18 mouse cellular contexts compared by ENCODE assay signal in the genomic region with DNA sequence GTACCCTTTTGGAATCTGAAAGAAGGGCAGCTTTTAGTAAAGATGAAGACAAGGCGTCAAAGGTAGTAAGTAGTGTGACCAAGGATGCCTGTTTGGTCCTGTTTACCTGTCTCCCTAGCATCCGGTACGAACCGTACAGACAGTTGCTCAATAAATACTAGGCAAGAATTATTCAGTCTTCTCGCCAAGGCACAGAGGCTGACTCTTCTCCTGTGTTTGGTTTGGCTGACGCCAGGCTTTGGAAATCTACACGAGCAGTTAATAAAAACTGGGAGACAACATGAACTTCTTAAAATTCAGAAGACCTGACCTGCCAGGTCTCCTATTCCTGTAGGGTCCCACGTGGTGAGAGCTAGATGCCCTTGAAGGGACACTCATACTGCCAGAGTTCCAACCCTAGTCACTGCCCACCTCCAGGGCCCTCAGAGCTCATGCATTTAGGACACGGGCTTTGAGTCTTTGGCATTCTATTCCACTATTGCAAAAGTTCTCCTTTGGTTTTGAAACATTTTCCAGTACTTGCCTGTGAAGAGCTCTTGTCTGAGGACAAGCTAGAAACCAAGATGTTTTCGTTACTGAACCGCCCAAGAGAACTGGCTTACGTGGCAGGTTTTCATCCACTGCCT. TPM values are rescaled to one million over a fixed set of nuclear protein-coding genes. Genes with fewer than 3 reads are reported as not detected.
DNase-seq lines count a peak whose midpoint lies in the region; TF ChIP-seq lines count a peak whose summit lies in the region.
"Had no signal": no experiment of that assay in that cellular context is flagged by ENCODE, and none has a peak within 500 bp of the region (broad histone marks: within the 10 kb centered on the region; RNA-seq: fewer than 3 reads in every experiment).

No protein-coding gene starts in this region.

- peak; percentile 45 for DNase-seq in heart, embryonic 10.5 days (ENCODE audit: low spot score)
- DNase-seq in heart, adult 18-20 months, result no peak
- peak; percentile 50 to 64 for DNase-seq in lung, adult 18-20 months
- DNase-seq in lung, postnatal 14 days, result no peak
- DNase-seq in lung, adult 2 months, result no peak
- peak; percentile 62 for DNase-seq in lung, postnatal 36 days
- DNase-seq in adrenal gland, adult (ENCODE audit: inconsistent age in 2 of 2, low spot score in 1 of 2), result no peak
- DNase-seq in layer of hippocampus, adult 11-12 months (ENCODE audit: low spot score), result no peak
- DNase-seq: adrenal gland, postnatal 10 days; cerebellum, adult 11-12 months; cerebellum, adult 9-10 months; cerebellum, postnatal 36 days had no signal

- TF ChIP-seq CTCF in lung, adult 2 months (IDR thresholded peaks at IDR 0.05; ENCODE audit: insufficient read depth, low read length), result no peak

- no peak overlapping the region for H3K27ac ChIP-seq in heart, embryonic 10.5 days
- H3K27ac ChIP-seq: embryonic facial prominence, embryonic 13.5 days; hindbrain, embryonic 10.5 days; hindbrain, embryonic 14.5 days; intestine, embryonic 15.5 days had no signal

- H3K9me3 ChIP-seq in heart, embryonic 10.5 days, result no peaks in the 10 kb centered on the region
- H3K9me3 ChIP-seq: embryonic facial prominence, embryonic 13.5 days; heart, embryonic 12.5 days; hindbrain, embryonic 10.5 days; intestine, embryonic 15.5 days had no signal

- no peak for TF ChIP-seq POLR2A in lung, adult 2 months (IDR thresholded peaks at IDR 0.05; ENCODE audit: borderline replicate concordance, extremely low read depth, low read depth, low read length)

- H3K4me3 ChIP-seq in heart, embryonic 10.5 days, result no peak overlapping the region
- peak overlapping the region; percentile 40 for H3K4me3 ChIP-seq in lung, adult 2 months (replicated peaks; ENCODE audit: extremely low read depth, low read depth, low read length)
- H3K4me3 ChIP-seq: embryonic facial prominence, embryonic 13.5 days; heart, embryonic 12.5 days; hindbrain, embryonic 10.5 days; intestine, embryonic 15.5 days had no signal

- WGBS in heart, embryonic 10.5 days, result 85% methylated on average over 12 of the region's 12 CpGs
- 67% methylated on average over 12 of the region's 12 CpGs for WGBS in lung, adult 2 months

- no peaks in the 10 kb centered on the region for H3K27me3 ChIP-seq in heart, embryonic 10.5 days (ENCODE audit: insufficient read depth, poor library complexity, severe bottlenecking)
- H3K27me3 ChIP-seq: embryonic facial prominence, embryonic 13.5 days; intestine, embryonic 15.5 days had no signal

- no peaks in the 10 kb centered on the region for H3K36me3 ChIP-seq in heart, embryonic 10.5 days
- H3K36me3 ChIP-seq: embryonic facial prominence, embryonic 13.5 days; heart, embryonic 12.5 days; hindbrain, embryonic 10.5 days; intestine, embryonic 15.5 days had no signal

- peaks cover 7% of the 10 kb centered on the region; the same call in 1 of the 2 replicates for H3K4me1 ChIP-seq in heart, embryonic 10.5 days
- H3K4me1 ChIP-seq in lung, adult 2 months (ENCODE audit: control insufficient read depth, insufficient read depth, low read length), result no peaks in the 10 kb centered on the region
- H3K4me1 ChIP-seq: embryonic facial prominence, embryonic 13.5 days; heart, embryonic 12.5 days; hindbrain, embryonic 10.5 days; intestine, embryonic 15.5 days had no signal

RNA-seq across cellular contexts. Expression of a gene that starts 23.6 kb away (rescaled TPM):
- 7.3 and 10.5 TPM in 2 replicates for polyA plus RNA-seq in heart, embryonic 10.5 days (2016; fragmentation: Nextera tagmentation; extraction: Ambion mirVana)
- total RNA-seq in heart, adult 18-20 months (2021), result 10 to 100 TPM; 17.5 to 17.9 TPM
- 8.0 and 10.7 TPM in 2 replicates for polyA plus RNA-seq in lung, adult 2 months (2012; rRNA removed)

RNA-seq across cellular contexts. Expression of a gene that starts 34.9 kb away (rescaled TPM):
- polyA plus RNA-seq in heart, embryonic 10.5 days (2016; fragmentation: Nextera tagmentation; extraction: Ambion mirVana), result 0.06 and 1.3 TPM in 2 replicates
- 1 to 10 TPM; 3.3 to 5.3 TPM for total RNA-seq in heart, adult 18-20 months (2021)
- 1.6 and 1.8 TPM in 2 replicates for polyA plus RNA-seq in lung, adult 2 months (2012; rRNA removed)
- total RNA-seq: granulocyte monocyte progenitor cell, adult 5-6 weeks had no signal

Comparison
In these comparisons a context has a peak if more than half of its experiments do, and no peak if none do; other contexts are left out.
1. DNase-seq: peak in heart, embryonic 10.5 days (single experiment), lung, adult 18-20 months (2 of 2) and lung, postnatal 36 days (single experiment); none in heart, adult 18-20 months (0 of 2), lung, postnatal 14 days (single experiment), lung, adult 2 months (single experiment), adrenal gland, adult (0 of 2) and layer of hippocampus, adult 11-12 months (single experiment).